Mouse (Mus musculus) liver, adult (tissue): ENCODE measurements around the gene Prss50.

Experiments used
- GATA4 ChIP-seq: IDR thresholded peaks from 2 replicates; pipeline ENCODE4 v1.6.1; 2014; ENCODE audit warnings: mild to moderate bottlenecking, low read length; ENCODE audit not compliant: insufficient replicate concordance

Prss50 gene

GRCm38 (mm10) chr9:110890026-110890783 lies 32.4 kb downstream of the Prss50 start:
- TF ChIP-seq GATA4: no peak

DNA sequence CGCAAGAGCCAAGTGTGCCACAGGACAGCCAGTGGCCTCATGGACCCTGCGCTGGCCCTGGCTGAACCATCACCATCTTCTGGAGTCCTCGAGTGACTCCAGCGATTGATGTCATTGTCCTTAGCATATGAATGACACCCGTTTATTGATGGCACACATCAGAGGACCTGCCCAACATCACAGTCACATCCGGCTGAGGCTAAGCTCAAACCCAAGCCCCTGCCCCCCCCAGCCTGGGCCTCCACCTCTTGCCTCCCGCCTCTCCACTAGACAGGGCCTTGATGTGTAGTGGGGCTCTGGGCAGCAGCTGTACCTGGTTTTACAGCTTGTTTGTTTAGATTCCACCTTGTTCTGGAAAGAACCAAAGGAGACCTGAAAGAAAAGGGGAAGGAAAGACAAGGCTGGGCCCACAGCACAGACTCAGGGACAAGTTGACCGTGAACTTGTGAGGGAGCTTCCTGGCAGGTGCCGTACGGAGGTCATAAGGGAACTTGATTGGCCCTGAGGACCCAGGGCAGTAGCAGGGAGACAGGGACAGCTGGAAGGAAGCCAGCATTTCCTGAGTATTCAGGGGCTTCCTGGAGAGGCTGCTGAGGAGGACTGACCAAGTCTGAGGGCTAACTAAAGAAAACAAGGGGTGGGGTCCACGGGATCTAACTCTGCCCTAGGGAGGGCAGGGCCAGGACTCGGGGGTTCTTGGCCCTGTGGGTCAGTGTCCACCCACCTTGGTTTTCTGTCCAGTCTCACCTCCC lies 33.5 kb downstream of the Prss50 start:
- no peak for TF ChIP-seq GATA4

- no peak for TF ChIP-seq GATA4
Observed at GRCm38 (mm10) chr9:110892552-110892951, 34.8 kb downstream of the Prss50 start.

GRCm38 (mm10) chr9:110893429-110893828 lies 35.7 kb downstream of the Prss50 start:
- no peak for TF ChIP-seq GATA4

DNA sequence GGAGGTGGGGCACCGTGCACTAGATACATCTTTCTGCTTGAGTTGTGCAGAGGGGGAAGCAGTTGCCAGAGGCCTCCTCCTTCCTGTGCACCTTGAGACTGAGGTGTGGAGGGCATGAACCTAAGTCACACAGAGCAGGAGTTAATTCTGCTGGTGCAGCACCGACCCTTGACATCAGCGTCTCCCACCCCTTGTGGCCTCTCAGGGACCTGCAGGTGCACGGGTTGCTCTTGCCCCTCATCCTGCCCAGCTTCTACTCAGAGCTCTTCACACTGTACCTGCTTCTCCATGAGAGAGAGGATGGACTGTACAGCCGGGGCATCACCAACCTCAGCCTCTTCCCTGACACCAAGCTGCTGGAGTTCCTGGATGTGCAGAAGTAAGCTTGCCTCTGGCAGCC lies 37.7 kb downstream of the Prss50 start:
- no peak for TF ChIP-seq GATA4

DNA sequence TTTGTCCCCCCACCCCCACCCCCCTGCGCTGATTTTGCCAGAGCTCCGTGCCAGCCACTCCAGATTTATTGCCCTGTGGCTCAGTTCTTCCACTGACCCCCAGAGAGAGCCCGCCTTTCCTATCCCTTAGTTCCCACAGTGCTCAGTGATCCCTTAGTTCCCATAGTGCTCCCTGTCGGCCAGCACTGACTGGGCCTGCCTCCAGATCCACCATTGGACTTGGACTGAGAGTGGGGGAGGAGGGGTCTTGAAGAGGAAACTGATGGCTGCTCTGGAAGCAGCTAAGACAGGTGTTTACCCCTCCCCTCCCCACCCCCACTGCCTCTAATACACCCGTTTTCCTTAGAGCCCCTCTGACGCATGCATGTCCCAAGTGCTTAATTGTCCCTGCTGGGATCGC lies 38.2 kb downstream of the Prss50 start:
- TF ChIP-seq GATA4: no peak

DNA sequence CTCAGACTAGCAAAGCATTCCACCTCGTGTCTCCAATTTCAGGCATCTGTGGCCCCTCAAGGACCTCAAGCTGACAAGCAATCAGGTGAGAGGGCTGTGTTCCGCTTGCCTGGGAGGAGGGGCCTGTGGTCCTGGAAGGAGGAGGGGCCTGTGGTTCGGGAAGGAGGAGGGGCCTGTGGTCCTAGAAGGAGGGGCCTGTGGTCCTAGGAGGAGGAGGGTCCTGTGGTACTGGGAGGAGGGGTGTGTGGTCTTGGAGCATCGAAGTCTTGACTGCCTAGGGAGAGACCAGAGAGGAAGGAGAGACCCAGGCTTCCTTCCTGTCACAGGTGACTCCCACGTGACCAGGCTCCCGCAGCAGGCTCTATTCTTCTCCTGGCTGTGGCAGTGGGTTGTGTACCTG lies 38.8 kb downstream of the Prss50 start:
- no peak for TF ChIP-seq GATA4

- no peak for TF ChIP-seq GATA4
Observed at GRCm38 (mm10) chr9:110899451-110900008, 41.8 kb downstream of the Prss50 start.

DNA sequence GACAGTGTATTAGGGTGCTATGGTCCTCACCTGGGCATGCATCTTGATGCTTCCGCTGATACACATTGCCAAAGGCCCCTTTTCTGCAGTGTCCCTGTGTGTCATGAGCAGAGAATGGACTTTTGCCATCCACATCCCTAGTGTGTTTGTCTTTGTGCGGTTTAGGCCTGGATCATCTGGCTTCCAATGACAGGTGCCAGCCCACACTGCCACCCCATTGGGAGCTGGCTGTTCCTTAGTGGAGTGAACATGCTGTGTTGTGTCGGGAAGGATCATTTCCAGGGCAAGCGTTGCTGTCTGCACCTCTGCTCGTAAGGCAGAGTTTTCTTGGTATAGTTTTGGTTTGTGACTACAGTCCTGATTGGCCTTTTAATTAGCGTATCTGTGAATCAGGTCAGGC lies 43.4 kb downstream of the Prss50 start:
- no peak for TF ChIP-seq GATA4

GRCm38 (mm10) chr9:110902271-110902670 lies 44.5 kb downstream of the Prss50 start:
- no peak for TF ChIP-seq GATA4

- no peak for TF ChIP-seq GATA4
Observed at GRCm38 (mm10) chr9:110907201-110907837, 49.6 kb downstream of the Prss50 start.

DNA sequence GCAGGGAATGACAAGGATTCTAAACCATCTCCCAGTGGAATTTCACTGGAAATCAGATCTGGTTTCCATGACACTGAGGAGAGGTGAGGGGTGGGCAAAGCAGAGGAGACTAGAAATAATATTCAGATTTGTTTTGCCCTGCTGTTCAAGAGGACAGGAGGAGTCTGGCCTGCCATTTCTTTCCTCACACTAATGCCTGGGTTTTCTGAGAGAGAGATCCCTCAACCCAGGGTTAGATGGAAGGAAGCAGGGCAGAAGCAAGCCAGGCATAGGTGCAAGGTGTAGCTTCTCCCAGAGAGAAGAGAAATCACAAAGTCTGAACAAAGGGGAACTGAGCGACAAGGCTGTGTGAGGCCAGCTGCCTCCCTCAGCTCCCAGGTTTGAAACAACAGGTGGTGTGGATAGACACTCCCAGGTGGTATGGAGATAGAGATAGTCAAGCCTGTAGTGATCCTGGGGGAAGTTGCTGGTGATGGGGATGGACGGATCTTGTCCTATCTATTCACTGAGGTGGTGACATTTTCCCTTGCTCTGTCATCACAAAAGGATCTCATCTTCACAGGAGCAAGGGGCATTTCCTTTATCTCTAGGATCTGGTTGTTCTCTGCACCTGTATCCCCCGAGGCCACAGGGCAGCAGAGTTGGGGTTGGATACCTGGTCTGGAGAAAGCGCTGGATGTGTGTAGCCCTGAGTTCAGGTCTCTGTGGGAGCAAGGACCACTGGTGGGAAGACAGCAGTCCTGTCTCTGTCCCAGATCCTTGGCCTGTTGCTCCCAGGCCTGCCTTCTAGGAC lies 50.3 kb downstream of the Prss50 start:
- TF ChIP-seq GATA4: no peak

DNA sequence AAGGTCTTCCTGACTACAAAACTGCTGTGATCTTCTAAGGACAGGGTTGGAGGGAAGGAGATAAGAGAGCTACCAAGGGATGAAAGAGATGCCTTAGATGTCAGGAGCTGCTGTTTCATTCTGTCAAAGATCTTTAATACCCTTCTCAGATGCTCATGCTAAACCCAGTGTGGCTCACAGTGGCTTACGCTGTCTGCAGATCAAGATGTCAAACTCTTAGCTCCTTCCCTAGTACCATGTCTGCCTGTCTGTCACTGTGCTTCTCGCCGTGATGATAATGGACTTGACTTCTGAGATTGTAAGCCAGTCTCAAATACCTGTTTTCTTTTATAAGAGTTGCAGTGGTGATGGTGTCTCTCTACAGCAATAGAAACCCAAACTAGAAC lies 50.9 kb downstream of the Prss50 start:
- no peak for TF ChIP-seq GATA4

- TF ChIP-seq GATA4: no peak
Observed at GRCm38 (mm10) chr9:110909371-110909967, 51.7 kb downstream of the Prss50 start.
